Mouse (Mus musculus) hindbrain, postnatal 0 days (tissue): ENCODE data around the gene Mtmr4. TPM values are rescaled to one million over a fixed set of nuclear protein-coding genes. Genes with fewer than 3 reads are reported as not detected.

Source experiments
- ATAC-seq: fragments of 200-750 bp; cut with Nextera tagmentation; 2 replicates; pipeline ENCODE4 v1.8.0; 2017; ENCODE audit warnings: mild to moderate bottlenecking, moderate TSS enrichment, moderate library complexity
- DNase-seq: peaks from one replicate; pipeline ENCODE4 v3.0.0-alpha.2; 2015; ENCODE audit warnings: low spot score
- H3K27ac ChIP-seq: fragments of 300-500 bp; sonication (generic); 2 replicates; pipeline ENCODE4 v1.5.1; 2014; ENCODE audit warnings: mild to moderate bottlenecking
- H3K27me3 ChIP-seq: fragments of 300-500 bp; sonication (generic); 2 replicates; pipeline ENCODE4 v1.6.1; 2014; ENCODE audit warnings: low read length, mixed read lengths; ENCODE audit not compliant: insufficient read depth
- H3K36me3 ChIP-seq: fragments of 300-500 bp; sonication (generic); 2 replicates; pipeline ENCODE4 v1.6.1; 2014; ENCODE audit warnings: low read length, mixed read lengths; ENCODE audit not compliant: insufficient read depth
- H3K4me1 ChIP-seq: fragments of 300-500 bp; sonication (generic); 2 replicates; pipeline ENCODE4 v1.6.1; 2014; ENCODE audit warnings: antibody characterized with exemption, low read length, mixed read lengths; ENCODE audit not compliant: insufficient read depth
- H3K4me2 ChIP-seq: fragments of 300-500 bp; sonication (generic); 2 replicates; pipeline ENCODE4 v1.6.1; 2014; ENCODE audit warnings: low read depth, mild to moderate bottlenecking, low read length, moderate library complexity, mixed read lengths
- H3K4me3 ChIP-seq: fragments of 300-500 bp; sonication (generic); 2 replicates; pipeline ENCODE4 v1.5.1; 2014; ENCODE audit warnings: low read length
- H3K9ac ChIP-seq: fragments of 300-500 bp; sonication (generic); replicated peaks from 2 replicates; pipeline ENCODE4 v1.6.1; 2014; ENCODE audit warnings: mild to moderate bottlenecking, low read length, moderate library complexity, mixed read lengths
- H3K9me3 ChIP-seq: fragments of 300-500 bp; sonication (generic); 2 replicates; pipeline ENCODE4 v1.6.1; 2016; ENCODE audit warnings: low read length, mixed read lengths
- CTCF ChIP-seq: IDR thresholded peaks from 2 replicates; pipeline ENCODE4 v1.5.1; 2016; ENCODE audit warnings: antibody characterized with exemption, control low read depth, low read depth
- WGBS: fragments of 180-500 bp; shearing (Covaris S2); extraction: QIAGEN DNeasy Blood & Tissue Kit; methylation state at CpG from one replicate; pipeline ENCODE4 v1.1.7; 2014; 5-methylcytosine and 5-hydroxymethylcytosine counted together
- polyA plus RNA-seq: library from polyadenylated mRNA; unstranded; fragments of >200 nt; fragmentation: Nextera tagmentation; extraction: Ambion mirVana; gene quantifications from 2 replicates; pipeline ENCODE4 v1.2.1, GENCODE M21; 2015
- total RNA-seq: library from RNA; depleted of rRNA; stranded (reverse); fragments of >200 nt; gene quantifications from 2 replicates; pipeline ENCODE4 v1.2.3, GENCODE M21; 2014

Gene Mtmr4
- total and polyA plus RNA-seq, 2 experiments from 2014 or later = 34.8 to 110 TPM

- TF ChIP-seq CTCF = no peak
- ATAC-seq (no peak), DNase-seq (no peak)
- H3K4me2 ChIP-seq = peak overlapping the region; percentile 87
- no peak overlapping the region for H3K27ac ChIP-seq
- H3K36me3 ChIP-seq = no peaks in the 10 kb centered on the region
- H3K9me3 ChIP-seq = no peaks in the 10 kb centered on the region
- peak overlapping the region; percentile 48 for H3K4me3 ChIP-seq
- peaks cover 6% of the 10 kb centered on the region; the same call in 1 of the 2 replicates for H3K4me1 ChIP-seq
- 22% methylated on average over 6 of the region's 6 CpGs for WGBS
- H3K27me3 ChIP-seq = no peaks in the 10 kb centered on the region
- H3K9ac ChIP-seq = peak overlapping the region; percentile 65
Measured at GRCm38 (mm10) chr11:87577601-87578248, 14.2 kb upstream of the Mtmr4 start.

GRCm38 (mm10) chr11:87578249-87578962 lies 13.6 kb upstream of the Mtmr4 start:
- TF ChIP-seq CTCF = no peak
- Histone ChIP-seq H3K4me3 (peak overlapping the region; percentile 48), H3K36me3 (no peaks in the 10 kb centered on the region), H3K4me2 (peak overlapping the region; percentile 87), H3K4me1 (peaks cover 6% of the 10 kb centered on the region; the same call in 1 of the 2 replicates), H3K27ac (peak overlapping the region; percentile 80), H3K27me3 (no peaks in the 10 kb centered on the region), H3K9ac (peak overlapping the region; percentile 65), H3K9me3 (no peaks in the 10 kb centered on the region)
- WGBS = under 1% methylated on average over 40 of the region's 40 CpGs
- ATAC-seq (peak; percentile 79), DNase-seq (peak; percentile 65)

- peak overlapping the region; percentile 80 for H3K27ac ChIP-seq
- H3K9me3 ChIP-seq = no peaks in the 10 kb centered on the region
- TF ChIP-seq CTCF = peak; percentile 7; the same call in 1 of the 2 replicates
- 8% methylated on average over 10 of the region's 10 CpGs for WGBS
- H3K36me3 ChIP-seq = no peaks in the 10 kb centered on the region
- peaks cover 6% of the 10 kb centered on the region; the same call in 1 of the 2 replicates for H3K4me1 ChIP-seq
- H3K4me3 ChIP-seq = peak overlapping the region; percentile 48
- H3K4me2 ChIP-seq = peak overlapping the region; percentile 87
- ATAC-seq = peak; percentile 62
- H3K9ac ChIP-seq = peak overlapping the region; percentile 65
- no peaks in the 10 kb centered on the region for H3K27me3 ChIP-seq
- peak; percentile 47 for DNase-seq
Measured at GRCm38 (mm10) chr11:87578963-87579601, 12.9 kb upstream of the Mtmr4 start.

GRCm38 (mm10) chr11:87579713-87580112 lies 12.2 kb upstream of the Mtmr4 start:
- peak overlapping the region; percentile 87; the same call in 1 of the 2 replicates for H3K4me2 ChIP-seq
- H3K9me3 ChIP-seq = no peaks in the 10 kb centered on the region
- peak overlapping the region; percentile 80; the same call in 1 of the 2 replicates for H3K27ac ChIP-seq
- H3K4me3 ChIP-seq = no peak overlapping the region
- no peak overlapping the region for H3K9ac ChIP-seq
- ATAC-seq (no peak), DNase-seq (no peak)
- no peak for TF ChIP-seq CTCF
- 16% methylated on average over 1 of the region's 1 CpGs for WGBS
- no peaks in the 10 kb centered on the region for H3K27me3 ChIP-seq
- H3K4me1 ChIP-seq = peaks cover 6% of the 10 kb centered on the region; the same call in 1 of the 2 replicates
- H3K36me3 ChIP-seq = no peaks in the 10 kb centered on the region

GRCm38 (mm10) chr11:87580543-87581085 lies 11.3 kb upstream of the Mtmr4 start:
- no peak for TF ChIP-seq CTCF
- no peak for ATAC-seq
- Histone ChIP-seq H3K4me1 (peaks cover 6% of the 10 kb centered on the region; the same call in 1 of the 2 replicates), H3K36me3 (no peaks in the 10 kb centered on the region), H3K27me3 (no peaks in the 10 kb centered on the region), H3K9ac (no peak overlapping the region), H3K9me3 (no peaks in the 10 kb centered on the region), H3K4me3 (no peak overlapping the region), H3K27ac (no peak overlapping the region), H3K4me2 (no peak overlapping the region)
- 51% methylated on average over 10 of the region's 10 CpGs for WGBS
- no peak for DNase-seq

- H3K27me3 ChIP-seq = no peaks in the 10 kb centered on the region
- no peaks in the 10 kb centered on the region for H3K9me3 ChIP-seq
- ATAC-seq = no peak
- H3K4me1 ChIP-seq = peaks cover 6% of the 10 kb centered on the region; the same call in 1 of the 2 replicates
- no peak overlapping the region for H3K4me2 ChIP-seq
- no peak overlapping the region for H3K27ac ChIP-seq
- H3K9ac ChIP-seq = no peak overlapping the region
- DNase-seq = no peak
- TF ChIP-seq CTCF = no peak
- no peak overlapping the region for H3K4me3 ChIP-seq
- 90% methylated on average over 12 of the region's 12 CpGs for WGBS
- H3K36me3 ChIP-seq = no peaks in the 10 kb centered on the region
Measured at GRCm38 (mm10) chr11:87581161-87581865, 10.6 kb upstream of the Mtmr4 start.
